Mouse (Mus musculus): ENCODE results near the gene Sdk2.

Sdk2 gene

DNA sequence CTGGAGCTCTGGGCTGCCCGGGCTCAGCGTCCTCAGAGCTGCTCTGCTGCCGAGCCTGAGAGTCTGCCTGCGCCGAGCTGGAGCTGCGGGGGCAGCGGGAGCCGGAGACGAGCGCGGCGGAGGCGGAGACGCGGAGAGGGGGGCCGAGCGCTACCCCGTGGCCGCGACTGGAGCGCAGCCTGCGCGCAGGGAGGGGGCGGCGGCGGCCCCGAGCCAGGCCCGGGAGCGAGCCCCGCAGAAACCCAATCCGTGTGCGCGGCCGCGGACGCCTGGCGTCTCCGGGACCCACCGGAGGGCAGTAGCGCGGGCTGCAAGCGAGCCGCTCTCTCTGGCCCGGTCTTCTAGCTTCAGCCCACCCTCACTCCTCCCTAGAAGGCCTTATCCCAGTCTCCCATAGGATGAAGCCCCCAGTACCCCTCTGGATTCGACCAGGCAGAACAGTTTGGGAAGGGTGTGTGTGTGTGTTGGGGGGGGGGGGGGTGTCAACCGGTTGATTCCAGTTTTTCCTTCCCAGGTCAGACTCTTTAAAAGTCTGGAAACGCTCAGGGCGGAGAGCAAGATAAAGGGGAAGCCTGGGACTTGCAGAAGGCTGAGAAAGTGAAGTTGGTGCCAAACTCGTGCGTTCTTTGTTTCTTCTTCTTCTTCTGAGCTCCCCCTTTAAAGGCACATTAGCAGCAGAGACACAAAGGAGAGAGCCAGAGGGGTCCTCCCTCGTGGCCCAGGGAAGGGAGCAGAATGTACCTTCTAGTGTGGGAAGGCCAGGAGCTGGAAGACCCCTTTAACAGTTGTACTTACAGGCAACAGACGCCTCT lies at the start of gene Sdk2:
Gene Sdk2, minus strand, starts transcription at position 96 of the 812 bp plus-strand sequence.
- DNase-seq (ENCODE audit: low spot score), result peak; percentile 80

DNA sequence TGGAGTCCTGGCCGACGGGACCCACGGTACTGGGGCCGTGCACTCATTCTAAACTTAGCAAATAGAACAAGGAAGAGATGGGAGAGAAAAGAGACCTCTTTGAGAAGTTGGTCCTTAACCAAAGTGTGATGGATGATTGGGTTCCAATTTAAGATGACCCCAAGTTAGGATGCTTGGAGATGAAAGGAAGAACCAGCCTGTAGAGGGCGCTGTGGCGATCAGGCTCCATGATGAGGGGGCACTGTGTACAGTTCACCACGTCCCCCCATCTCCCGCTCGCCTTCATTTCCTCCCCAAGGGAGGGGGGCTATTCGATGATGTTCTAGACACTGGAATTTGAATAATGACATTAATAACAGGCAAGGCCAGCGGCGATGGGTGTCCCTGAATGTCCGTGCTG lies 48.2 kb upstream of the Sdk2 start:
- DNase-seq (ENCODE audit: low spot score), result peak; percentile 59

DNA sequence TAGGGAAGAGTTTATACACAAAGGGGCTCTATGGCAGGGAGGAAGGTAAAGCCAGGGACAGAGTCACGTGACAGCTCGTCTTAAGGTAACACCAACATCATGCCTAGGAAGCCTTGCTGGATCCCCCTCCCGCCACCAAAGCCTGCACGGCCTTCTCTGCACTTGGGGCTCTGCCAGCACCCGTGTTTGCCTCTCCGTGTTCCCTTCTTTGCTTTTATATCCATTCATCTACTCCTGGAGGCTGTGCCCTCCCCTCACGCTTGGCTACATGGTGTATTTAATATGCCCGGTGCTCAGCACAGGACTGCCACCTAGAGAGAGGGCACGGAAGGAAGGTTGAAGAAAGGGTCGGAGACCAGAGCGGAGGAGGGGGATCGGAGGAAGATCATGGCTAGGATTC lies 47.8 kb upstream of the Sdk2 start:
- peak; percentile 52 for DNase-seq (ENCODE audit: low spot score)

DNA sequence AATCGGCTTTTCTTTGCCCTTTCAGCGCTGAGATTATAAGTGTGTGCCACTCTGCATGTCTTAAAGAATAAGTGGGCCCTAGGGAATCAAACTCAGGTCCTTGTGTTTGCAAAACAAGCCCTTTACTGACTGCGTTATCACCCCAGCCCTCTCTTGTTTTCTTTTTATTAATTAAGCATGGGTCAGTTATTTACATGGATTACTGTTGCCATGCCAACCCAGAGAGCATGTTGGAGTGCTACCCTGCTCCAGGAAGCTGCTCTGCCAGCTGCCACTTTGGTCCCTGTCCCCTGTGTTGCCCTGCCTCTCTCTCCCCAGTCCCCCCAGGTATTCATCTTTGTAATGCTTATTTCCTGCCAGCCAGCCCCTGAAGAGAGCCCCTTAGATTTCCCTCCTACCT lies 44.0 kb upstream of the Sdk2 start:
- DNase-seq (ENCODE audit: low spot score), result no peak

DNA sequence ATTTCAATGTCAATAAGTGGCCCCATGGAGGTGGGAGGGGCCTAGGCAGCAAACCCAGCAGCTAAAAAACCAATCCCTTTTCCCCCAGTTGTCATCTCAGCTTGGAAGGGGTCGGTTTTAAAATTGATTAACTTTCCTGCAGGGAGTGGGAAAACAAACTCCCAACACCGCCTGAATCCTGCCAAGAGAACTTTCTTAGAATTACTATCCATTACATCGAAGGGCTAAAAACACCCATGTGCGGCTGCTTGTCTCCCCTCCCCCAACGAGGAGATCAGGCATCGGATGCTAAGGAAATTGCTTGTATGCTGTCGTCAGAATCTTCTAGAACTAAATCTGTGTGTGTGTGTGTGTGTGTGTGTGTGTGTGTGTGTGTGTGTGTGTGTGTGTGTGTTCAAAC lies 26.8 kb upstream of the Sdk2 start:
- DNase-seq (ENCODE audit: low spot score), result no peak

DNA sequence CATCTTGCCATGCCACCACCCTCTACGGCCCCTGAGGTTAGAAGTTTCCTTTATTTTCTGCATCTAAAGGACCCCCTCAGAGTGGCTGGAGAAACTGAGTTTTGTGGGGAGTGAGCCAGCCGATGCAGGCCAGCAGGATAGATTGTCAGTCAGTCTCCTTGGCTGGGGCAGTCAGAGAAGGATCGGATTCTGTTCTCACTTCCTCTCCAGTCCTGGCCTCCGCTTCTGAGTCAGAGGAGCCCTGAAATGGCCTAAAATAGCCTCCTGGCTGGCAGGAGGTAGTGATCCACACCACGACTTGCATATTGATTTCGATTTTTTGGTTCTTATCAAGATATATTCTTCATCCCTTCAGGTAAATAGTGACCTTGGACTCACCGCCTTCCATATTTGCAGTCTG lies 26.3 kb upstream of the Sdk2 start:
- no peak for DNase-seq (ENCODE audit: low spot score)

DNA sequence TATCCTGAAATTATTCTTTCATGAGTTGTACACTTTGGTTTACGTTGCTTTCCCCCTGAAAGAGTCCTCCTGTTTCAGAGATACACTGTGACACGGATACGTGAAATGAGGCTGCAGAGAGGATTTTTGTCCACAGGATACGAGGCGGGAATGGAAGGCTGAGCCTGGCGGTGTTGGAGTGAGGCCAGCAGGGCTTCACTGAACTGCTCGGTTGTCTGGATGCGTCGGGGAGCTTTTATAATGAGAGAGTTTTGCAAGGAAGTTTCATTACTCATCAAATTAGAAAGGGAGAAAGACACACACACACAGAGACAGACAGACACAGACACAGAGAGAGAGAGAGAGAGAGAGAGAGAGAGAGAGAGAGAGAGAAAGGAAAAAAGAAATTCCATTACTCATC lies 13.8 kb upstream of the Sdk2 start:
- DNase-seq (ENCODE audit: low spot score), result no peak

DNA sequence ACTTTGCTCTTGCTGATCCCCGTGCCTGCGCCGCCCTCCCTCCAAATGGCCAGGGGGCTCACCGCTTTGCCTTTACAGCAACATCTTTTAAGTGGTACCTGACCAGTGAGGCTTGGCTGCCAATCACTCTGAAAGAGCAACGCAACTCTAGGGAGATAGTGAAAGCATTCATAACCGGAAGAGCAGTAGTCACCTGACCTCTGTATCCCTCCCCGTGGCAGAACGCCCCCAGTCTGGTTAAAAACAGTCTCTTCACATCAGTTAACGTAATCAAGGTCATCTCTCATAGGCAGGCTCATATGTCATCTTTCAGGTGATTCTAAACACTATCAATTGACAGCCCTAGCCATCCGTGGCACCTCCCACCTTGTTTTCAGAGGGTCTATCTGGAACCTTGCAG lies 5.8 kb upstream of the Sdk2 start:
- no peak for DNase-seq (ENCODE audit: low spot score)

DNA sequence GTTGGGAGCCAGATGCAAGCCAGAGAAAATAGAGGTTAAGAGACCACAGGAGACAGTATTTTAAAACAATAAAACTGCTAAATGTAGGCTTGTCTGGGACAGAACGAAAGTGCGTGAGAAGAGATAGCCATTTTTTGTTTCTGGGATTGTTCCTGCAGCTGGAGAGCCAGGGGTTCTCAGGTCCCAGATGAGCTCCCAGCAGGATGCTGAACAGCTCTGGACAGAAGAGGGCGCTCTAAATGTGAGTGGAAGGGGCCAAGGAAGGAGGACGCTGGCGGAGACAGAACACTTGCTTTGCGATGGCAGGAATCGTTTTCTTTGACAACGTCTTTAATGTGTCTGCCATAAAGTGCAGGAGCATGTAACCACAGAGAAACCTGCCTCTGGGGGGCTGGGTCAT lies 5.2 kb upstream of the Sdk2 start:
- DNase-seq (ENCODE audit: low spot score), result peak; percentile 77

DNA sequence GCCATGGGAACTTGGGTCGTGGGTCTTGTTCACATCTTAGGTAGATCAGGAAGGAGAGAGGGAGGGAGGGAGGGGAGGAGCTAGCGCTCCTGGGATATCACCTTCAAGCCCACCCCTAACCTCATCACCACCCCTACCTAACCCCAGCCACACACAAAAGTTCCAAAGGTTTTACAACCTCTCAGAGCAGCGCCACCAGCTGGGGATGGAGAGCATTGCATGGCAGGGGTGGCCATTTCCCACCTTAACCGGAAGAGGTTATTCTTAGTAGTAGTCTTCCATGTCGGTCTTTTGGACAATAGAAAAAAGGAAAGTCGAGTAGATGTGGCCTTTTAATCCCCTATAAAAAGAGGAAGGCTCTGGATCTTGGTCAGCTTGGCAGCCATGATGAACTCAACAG lies 4.0 kb upstream of the Sdk2 start:
- DNase-seq (ENCODE audit: low spot score), result peak; percentile 61

DNA sequence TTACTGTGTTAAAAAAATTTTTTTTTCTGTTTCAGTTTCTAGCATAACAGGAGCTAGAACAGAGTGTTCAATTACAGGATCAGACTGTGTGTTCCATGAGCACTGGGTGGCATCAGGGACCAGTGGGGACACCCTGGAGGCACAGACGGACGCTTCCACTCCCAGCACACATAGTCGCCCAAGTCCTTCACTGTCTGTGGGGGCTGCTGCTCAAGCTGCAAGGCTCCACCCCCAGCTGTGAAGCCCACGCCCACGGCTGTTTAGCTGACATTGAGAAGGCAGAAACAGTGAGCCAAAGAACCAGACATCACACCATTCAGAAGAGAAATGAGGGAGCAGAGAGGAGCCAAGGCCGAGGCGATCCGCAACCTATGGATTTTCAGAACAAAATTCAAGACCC lies 3.3 kb upstream of the Sdk2 start:
- no peak for DNase-seq (ENCODE audit: low spot score)

DNA sequence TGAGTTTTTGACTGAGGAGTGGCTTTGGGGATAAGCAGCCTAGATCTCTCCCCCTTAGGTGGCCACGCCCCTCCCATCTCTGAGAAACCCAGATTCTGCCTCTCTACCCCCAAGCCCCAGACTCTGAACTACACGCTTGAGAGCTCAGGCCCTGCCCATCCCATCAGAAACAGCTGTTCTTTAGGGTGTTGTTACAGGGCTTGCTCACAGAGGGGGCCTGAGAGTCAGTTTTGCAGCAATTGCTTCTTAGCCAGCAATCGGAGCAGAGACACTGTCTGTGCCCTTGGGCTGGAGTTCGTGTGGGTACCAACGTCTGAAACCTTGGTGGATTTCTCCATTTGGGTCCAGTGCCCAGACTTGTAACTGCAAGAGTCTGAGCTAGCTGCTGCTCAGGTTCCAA lies 1.5 kb upstream of the Sdk2 start:
- DNase-seq (ENCODE audit: low spot score), result peak; percentile 75

DNA sequence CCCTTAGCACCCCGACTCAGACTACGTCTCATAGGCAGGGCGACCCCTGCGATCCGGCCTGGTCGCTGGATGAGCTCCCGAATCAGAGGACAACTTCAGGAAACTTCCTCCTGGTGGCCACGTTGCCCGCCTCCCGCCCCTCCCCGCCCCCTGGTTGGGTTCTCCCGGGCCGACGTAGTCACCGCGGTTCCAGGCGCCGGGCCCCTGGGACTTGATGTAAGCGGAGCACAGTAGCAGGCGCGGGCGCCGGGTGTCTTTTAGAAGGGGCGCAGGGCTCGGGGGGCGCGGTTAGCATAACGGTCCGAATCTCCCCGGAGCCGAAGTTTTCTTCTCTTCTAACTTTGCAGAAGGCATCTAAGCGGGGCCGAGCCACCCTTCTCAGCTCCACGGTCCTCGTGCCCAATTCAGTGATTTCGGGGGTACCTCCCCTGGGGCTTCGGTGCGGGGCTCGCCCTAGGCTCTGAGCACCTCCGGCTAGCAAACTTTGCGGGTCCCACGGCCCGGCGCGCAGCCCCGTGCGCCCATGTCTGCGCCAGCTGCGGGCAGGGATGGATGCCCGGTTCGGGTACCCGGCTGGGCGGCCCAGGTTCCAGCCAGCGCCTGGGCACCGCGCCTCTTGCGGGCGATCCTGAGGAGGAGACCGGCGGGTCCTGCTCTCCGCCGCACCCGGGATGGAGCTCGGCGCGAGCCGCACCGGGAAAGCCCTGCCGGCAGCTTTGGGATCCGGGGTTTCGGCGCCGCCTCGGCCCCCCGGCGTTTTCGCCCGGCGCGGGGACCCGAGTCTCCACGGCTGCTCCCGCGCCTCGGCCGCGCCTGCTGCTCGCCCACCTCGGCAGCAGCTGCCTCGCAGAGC lies 522 bp downstream of the Sdk2 start:
- DNase-seq (ENCODE audit: low spot score), result peak; percentile 56

DNA sequence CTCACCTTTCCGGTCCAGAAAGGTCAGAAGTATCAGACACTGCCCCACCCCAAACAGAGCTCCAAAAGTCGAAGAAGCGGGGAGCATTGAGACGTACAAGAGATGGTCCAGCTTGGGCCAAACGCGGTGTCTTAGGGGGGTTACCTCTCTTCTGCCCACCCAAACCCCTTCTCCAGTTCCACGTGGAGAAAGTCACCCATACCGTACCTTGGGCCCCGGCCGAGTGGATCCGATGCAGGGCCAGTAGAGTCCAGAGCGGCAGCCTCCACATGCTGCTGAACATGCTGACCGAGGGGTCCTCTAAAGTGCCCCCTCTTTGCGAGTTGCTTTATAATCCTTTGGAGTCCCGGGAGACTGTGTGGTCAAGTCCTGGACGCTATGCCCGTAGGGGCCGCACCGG lies 1.2 kb downstream of the Sdk2 start:
- DNase-seq (ENCODE audit: low spot score), result no peak

DNA sequence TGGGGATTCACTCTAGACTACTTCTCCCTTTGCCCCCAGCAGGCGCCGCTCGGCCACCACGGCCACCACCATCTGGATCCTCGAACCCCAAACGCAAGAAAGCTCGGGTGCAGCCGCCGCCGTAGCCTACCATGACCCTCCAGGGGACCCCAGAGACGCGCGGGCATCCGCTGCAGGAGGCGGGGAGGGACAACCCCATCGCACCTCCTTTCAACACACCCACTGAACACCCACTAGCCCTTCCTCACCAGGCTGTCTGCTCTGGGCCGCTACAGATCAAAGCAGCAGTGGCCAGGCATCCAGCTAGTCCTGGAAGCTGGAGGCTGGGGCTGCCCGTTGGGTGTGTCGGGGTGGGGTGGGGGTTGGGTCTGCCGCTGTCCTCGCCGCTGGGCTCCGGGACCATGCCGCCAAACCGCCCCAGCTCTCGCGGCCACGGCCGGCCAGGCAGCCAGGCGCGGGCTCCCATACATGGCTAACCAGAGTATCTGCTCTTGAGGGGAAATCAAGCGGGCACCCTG lies 1.9 kb downstream of the Sdk2 start:
- peak; percentile 52 for DNase-seq (ENCODE audit: low spot score)

DNA sequence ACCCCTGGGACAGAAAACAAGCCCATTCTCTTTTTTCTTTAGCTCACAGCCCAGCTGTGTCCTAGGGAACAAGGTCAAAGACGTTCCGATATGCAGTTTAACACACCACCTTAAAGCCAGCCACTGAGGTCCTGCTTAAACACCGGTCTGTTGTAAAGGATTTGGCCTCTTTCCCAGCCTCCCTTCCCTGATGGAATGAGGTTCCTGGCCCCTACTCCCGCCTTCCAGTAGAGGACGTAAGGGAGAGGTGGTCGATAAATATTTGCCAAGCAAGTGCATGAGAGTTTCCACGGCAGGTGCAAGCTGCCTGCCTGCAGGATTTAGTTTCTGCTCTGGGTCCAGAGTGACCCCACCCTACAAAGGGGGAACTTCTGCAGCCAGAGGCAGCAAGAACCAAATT lies 4.9 kb downstream of the Sdk2 start:
- no peak for DNase-seq (ENCODE audit: low spot score)

DNA sequence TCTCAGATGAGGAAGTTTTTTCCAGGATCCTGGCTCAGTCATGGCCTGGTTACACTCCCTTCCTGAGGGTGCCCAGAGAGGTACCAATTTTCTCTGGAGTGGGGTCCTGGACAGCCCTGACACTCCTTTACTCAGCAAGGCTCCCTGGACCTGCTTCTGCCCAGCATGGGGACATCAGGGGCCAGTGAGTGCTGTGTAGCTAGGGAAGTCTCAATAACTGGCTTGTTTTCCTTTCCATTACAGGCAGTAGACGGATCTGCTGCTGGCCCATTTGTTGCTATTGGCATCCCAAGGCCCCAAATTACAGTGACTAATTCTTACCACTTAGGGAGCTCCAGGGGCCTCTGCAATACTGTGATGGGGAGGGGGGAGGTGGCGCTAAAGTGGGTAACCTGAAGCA lies 5.6 kb downstream of the Sdk2 start:
- no peak for DNase-seq (ENCODE audit: low spot score)

DNA sequence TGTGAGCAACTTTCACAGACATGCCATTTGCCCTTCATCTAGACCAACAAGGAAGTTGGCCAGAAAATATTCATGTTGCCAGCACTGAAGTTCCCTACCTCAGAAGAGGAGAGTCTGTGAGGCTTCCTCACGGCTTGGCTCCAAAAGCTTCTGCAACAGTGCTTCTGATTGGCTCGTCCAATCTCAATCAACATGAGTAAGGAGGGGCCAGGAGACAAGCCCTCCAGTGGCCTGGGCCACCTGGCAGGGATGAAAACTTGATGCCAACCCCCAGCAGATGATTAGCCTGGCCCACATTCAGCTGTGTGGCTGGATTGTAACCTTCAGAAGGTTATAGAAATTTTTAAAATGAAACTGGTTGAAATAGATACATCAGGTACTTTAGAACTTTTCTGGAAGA lies 10.5 kb downstream of the Sdk2 start:
- DNase-seq (ENCODE audit: low spot score), result no peak

DNA sequence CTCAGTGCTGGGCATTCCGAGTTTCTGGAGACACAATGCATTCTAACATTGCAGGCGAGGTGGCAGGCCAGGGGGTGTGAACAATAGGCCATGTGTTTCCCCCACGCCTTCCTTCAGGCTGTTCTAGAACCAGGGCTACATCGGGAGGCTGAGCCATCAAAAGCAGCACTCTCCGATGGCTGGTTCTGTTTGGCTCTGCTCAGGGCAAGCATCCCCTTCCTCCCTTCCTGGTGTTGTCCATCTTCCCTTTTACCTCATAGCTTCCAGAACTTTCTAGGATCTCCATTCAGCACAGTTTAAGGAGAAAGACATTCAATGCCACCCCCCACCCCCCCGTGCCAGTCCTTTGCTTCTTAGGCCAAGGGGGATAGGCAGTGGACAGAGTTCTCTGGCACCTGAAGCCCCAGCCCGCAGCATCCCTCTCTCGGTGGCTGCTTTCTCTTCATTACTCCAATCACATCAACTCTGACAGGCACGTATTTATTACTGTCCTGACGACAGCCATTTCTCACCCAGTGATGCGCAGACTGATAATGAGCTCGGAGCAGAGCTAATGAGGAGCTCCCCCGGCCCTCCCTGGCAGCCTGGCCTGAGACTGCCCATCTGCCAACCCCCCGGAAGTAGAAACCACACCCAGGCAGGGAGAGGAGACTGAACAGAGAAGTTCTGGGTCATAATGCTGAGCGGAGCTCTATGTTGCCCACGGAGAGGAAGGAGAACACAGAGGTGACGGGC lies 12.1 kb downstream of the Sdk2 start:
- no peak for DNase-seq (ENCODE audit: low spot score)

DNA sequence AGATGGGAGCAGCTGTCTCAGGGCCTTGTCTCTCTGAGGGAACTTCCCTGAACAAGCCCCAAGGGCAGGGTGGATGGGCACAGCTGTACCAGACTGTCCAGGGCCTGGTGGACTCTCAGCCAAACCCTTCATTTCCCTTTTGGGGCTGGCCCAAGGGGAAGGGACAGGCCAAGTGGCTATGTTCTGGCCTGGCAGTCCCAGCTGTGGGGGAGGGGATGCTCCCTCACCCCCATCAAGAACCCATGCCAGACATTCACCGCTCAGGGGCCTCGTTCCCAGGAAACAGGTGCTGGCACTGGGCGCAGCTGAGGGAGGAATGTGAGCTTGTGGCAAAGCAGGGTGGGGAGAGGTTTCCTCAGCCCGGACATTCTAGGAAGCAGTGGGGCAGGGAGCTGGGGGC lies 15.5 kb downstream of the Sdk2 start:
- DNase-seq (ENCODE audit: low spot score), result no peak

DNA sequence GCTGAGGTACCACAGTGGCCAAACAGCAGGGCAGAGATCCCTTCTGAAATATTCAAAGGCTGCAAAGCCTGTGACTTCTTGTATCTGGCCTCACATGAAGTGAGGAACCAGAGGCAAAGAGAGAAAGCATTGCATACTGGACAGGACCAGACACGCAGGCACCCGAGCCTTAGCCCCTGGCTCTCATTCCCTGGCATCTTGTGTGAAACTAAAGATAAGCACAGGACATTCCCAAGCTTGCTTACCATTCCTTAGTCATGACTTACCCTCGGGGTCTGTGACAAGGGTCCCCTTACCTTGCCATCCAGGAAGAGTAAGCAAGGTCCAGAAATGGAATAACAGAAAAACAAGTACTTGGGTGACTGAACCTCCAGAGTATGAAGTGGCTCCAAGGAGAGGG lies 16.3 kb downstream of the Sdk2 start:
- no peak for DNase-seq (ENCODE audit: low spot score)

DNA sequence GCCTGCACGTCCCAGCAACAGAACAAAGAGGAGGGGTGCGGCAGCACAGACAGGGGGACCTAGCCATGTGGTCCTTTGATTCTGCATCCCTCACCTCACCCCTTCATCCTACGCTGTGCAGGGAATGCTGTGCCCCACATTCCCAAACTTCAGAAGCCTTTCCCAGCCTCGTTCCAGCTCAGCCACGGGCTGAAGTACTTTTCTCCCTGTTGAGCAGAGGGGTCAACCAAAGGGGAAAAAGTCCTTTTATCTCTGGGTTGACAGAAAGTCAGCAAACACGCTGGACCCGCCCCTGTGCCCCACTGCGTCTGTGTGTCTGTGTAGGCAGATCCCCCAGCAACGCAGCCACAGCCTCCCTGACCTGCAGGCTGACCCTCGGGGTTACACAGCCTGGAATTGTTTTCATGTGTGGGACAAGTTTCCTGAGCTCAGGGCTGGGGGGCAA lies 18.9 kb downstream of the Sdk2 start:
- DNase-seq (ENCODE audit: low spot score), result no peak

DNA sequence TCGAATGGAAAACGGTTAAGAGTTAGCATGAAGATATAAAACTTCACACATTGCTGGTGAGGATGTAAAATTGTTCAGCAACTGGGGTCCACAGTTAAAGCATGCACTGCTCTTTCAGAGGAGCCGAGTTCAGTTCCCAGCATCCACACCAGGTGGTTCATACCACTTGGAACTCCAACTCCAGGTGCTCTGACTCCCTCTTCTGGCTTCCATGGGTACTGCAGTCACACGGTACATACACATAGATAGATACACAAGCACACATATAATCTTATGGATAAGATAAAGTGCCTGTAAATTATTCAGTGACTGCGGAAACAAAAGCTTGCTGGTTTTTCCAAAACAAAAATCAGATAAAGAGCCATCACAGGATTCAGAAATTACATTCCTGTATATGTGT lies 19.9 kb downstream of the Sdk2 start:
- DNase-seq (ENCODE audit: low spot score), result no peak

Measured in testis, postnatal 10 days (tissue).